Mouse (Mus musculus) megakaryocyte, embryonic 14.5 days (primary cell): ENCODE data around the gene Mbtps2.

Experiments
- FLI1 ChIP-seq: IDR thresholded peaks from 2 replicates; pipeline ENCODE4 v1.6.1; 2012; ENCODE audit warnings: low read length, inconsistent platforms, mixed read lengths
- GATA1 ChIP-seq: IDR thresholded peaks from 3 replicates; pipeline ENCODE4 v1.6.1; 2012; ENCODE audit warnings: mixed read lengths, low read length, inconsistent platforms, borderline replicate concordance

GRCm38 (mm10) chrX:157506400-157506799 is 92.1 kb downstream of the Mbtps2 start:
- TF ChIP-seq GATA1 = no peak
- no peak for TF ChIP-seq FLI1
